Mouse (Mus musculus) liver, embryonic 13.5 days (tissue): ENCODE measurements around the gene Lmcd1. TPM values are rescaled to one million over a fixed set of nuclear protein-coding genes. Genes with fewer than 3 reads are reported as not detected.

ENCODE experiments used
- ATAC-seq: fragments of 200-750 bp; cut with Nextera tagmentation; 2 replicates; pipeline ENCODE4 v1.8.0; 2017; ENCODE audit warnings: low read depth, mild to moderate bottlenecking, moderate number of reproducible peaks, moderate library complexity
- DNase-seq: peaks from one replicate; pipeline ENCODE4 v3.0.0; 2022
- H3K27ac ChIP-seq: fragments of 300-500 bp; sonication (generic); 2 replicates; pipeline ENCODE4 v1.5.1; 2015; ENCODE audit warnings: moderate library complexity, mild to moderate bottlenecking, inconsistent platforms
- H3K27me3 ChIP-seq: fragments of 300-500 bp; sonication (generic); 2 replicates; pipeline ENCODE4 v1.6.1; 2015; ENCODE audit warnings: mild to moderate bottlenecking, inconsistent platforms
- H3K36me3 ChIP-seq: fragments of 300-500 bp; sonication (generic); 2 replicates; pipeline ENCODE4 v1.6.1; 2015; ENCODE audit warnings: mild to moderate bottlenecking, inconsistent platforms
- H3K4me1 ChIP-seq: fragments of 300-500 bp; sonication (generic); replicated peaks from 2 replicates; pipeline ENCODE4 v1.6.1; 2015; ENCODE audit warnings: inconsistent platforms
- H3K4me2 ChIP-seq: fragments of 300-500 bp; sonication (generic); 2 replicates; pipeline ENCODE4 v1.6.1; 2015; ENCODE audit warnings: inconsistent platforms, mild to moderate bottlenecking, moderate library complexity
- H3K4me3 ChIP-seq: fragments of 300-500 bp; sonication (generic); replicated peaks from 2 replicates; pipeline ENCODE4 v1.5.1; 2015; ENCODE audit warnings: mild to moderate bottlenecking, inconsistent platforms
- H3K9ac ChIP-seq: fragments of 300-500 bp; sonication (generic); 2 replicates; pipeline ENCODE4 v1.6.1; 2015; ENCODE audit warnings: mild to moderate bottlenecking, inconsistent platforms
- H3K9me3 ChIP-seq: fragments of 300-500 bp; sonication (generic); replicated peaks from 2 replicates; pipeline ENCODE4 v1.6.1; 2016; ENCODE audit warnings: inconsistent platforms
- WGBS: fragments of 180-500 bp; shearing (Covaris S2); methylation state at CpG from one replicate; pipeline ENCODE4 v1.1.7; 2015; ENCODE audit not compliant: insufficient replicate concordance; 5-methylcytosine and 5-hydroxymethylcytosine counted together
- polyA plus RNA-seq: library from polyadenylated mRNA; unstranded; fragments of >200 nt; fragmentation: Nextera tagmentation; extraction: Ambion mirVana; gene quantifications from 2 replicates; pipeline ENCODE4 v1.2.1, GENCODE M21; 2015

The Lmcd1 gene
- polyA plus RNA-seq, 1 experiment from 2014 or later, result 1.6 TPM

GRCm38 (mm10) chr6:112288271-112288670 is 14.7 kb downstream of the Lmcd1 start:
- Histone ChIP-seq H3K4me3 (no peak overlapping the region), H3K4me2 (no peak overlapping the region), H3K27ac (no peak overlapping the region), H3K4me1 (no peaks in the 10 kb centered on the region), H3K27me3 (no peaks in the 10 kb centered on the region), H3K36me3 (no peaks in the 10 kb centered on the region), H3K9ac (no peak overlapping the region), H3K9me3 (no peaks in the 10 kb centered on the region)
- ATAC-seq, result no peak
- DNase-seq, result no peak
- 64% methylated on average over 3 of the region's 3 CpGs for WGBS

GRCm38 (mm10) chr6:112291146-112291545 is 17.6 kb downstream of the Lmcd1 start:
- DNase-seq (no peak), ATAC-seq (no peak)
- H3K27me3 ChIP-seq, result no peaks in the 10 kb centered on the region
- H3K4me1 ChIP-seq, result no peaks in the 10 kb centered on the region
- H3K9ac ChIP-seq, result no peak overlapping the region
- no peak overlapping the region for H3K4me2 ChIP-seq
- H3K9me3 ChIP-seq, result no peaks in the 10 kb centered on the region
- 53% methylated on average over 4 of the region's 4 CpGs for WGBS
- H3K36me3 ChIP-seq, result no peaks in the 10 kb centered on the region
- H3K4me3 ChIP-seq, result no peak overlapping the region
- H3K27ac ChIP-seq, result no peak overlapping the region

GRCm38 (mm10) chr6:112293320-112293719 is 19.8 kb downstream of the Lmcd1 start:
- H3K9me3 ChIP-seq, result no peaks in the 10 kb centered on the region
- no peak overlapping the region for H3K9ac ChIP-seq
- no peaks in the 10 kb centered on the region for H3K36me3 ChIP-seq
- no peak overlapping the region for H3K4me3 ChIP-seq
- no peak overlapping the region for H3K27ac ChIP-seq
- H3K4me1 ChIP-seq, result no peaks in the 10 kb centered on the region
- 38% methylated on average over 5 of the region's 5 CpGs for WGBS
- no peaks in the 10 kb centered on the region for H3K27me3 ChIP-seq
- no peak overlapping the region for H3K4me2 ChIP-seq
- DNase-seq (no peak), ATAC-seq (no peak)

GRCm38 (mm10) chr6:112295269-112295668 is 21.7 kb downstream of the Lmcd1 start:
- no peak overlapping the region for H3K4me2 ChIP-seq
- H3K4me3 ChIP-seq, result no peak overlapping the region
- H3K36me3 ChIP-seq, result no peaks in the 10 kb centered on the region
- 32% methylated on average over 3 of the region's 3 CpGs for WGBS
- ATAC-seq, result no peak
- H3K27me3 ChIP-seq, result no peaks in the 10 kb centered on the region
- H3K9me3 ChIP-seq, result no peaks in the 10 kb centered on the region
- H3K4me1 ChIP-seq, result no peaks in the 10 kb centered on the region
- H3K27ac ChIP-seq, result no peak overlapping the region
- H3K9ac ChIP-seq, result no peak overlapping the region
- DNase-seq, result no peak

GRCm38 (mm10) chr6:112300146-112300545 is 26.6 kb downstream of the Lmcd1 start:
- no peak overlapping the region for H3K27ac ChIP-seq
- H3K4me3 ChIP-seq, result no peak overlapping the region
- ATAC-seq (no peak), DNase-seq (no peak)
- H3K4me1 ChIP-seq, result peaks cover 3% of the 10 kb centered on the region
- no peaks in the 10 kb centered on the region for H3K36me3 ChIP-seq
- no peaks in the 10 kb centered on the region for H3K9me3 ChIP-seq
- no peaks in the 10 kb centered on the region for H3K27me3 ChIP-seq
- 69% methylated on average over 7 of the region's 7 CpGs for WGBS
- no peak overlapping the region for H3K4me2 ChIP-seq
- no peak overlapping the region for H3K9ac ChIP-seq

GRCm38 (mm10) chr6:112300633-112301032 is 27.1 kb downstream of the Lmcd1 start:
- no peak for ATAC-seq
- DNase-seq, result no peak
- Histone ChIP-seq H3K27ac (no peak overlapping the region), H3K27me3 (no peaks in the 10 kb centered on the region), H3K4me3 (no peak overlapping the region), H3K4me2 (no peak overlapping the region), H3K4me1 (peaks cover 3% of the 10 kb centered on the region), H3K9me3 (no peaks in the 10 kb centered on the region), H3K9ac (no peak overlapping the region), H3K36me3 (no peaks in the 10 kb centered on the region)
- 86% methylated on average over 1 of the region's 1 CpGs for WGBS

- peak; percentile 12 for DNase-seq
- H3K27me3 ChIP-seq, result no peaks in the 10 kb centered on the region
- H3K9ac ChIP-seq, result no peak overlapping the region
- peak; percentile 84 for ATAC-seq
- no peak overlapping the region for H3K4me3 ChIP-seq
- WGBS, result 42% methylated on average over 7 of the region's 7 CpGs
- no peaks in the 10 kb centered on the region for H3K36me3 ChIP-seq
- no peaks in the 10 kb centered on the region for H3K9me3 ChIP-seq
- H3K4me1 ChIP-seq, result peaks cover 3% of the 10 kb centered on the region
- H3K4me2 ChIP-seq, result no peak overlapping the region
- H3K27ac ChIP-seq, result peak overlapping the region; percentile 66
Measured at GRCm38 (mm10) chr6:112302248-112302647, 28.7 kb downstream of the Lmcd1 start.

- H3K4me3 ChIP-seq, result no peak overlapping the region
- H3K4me1 ChIP-seq, result peaks cover 3% of the 10 kb centered on the region
- H3K9me3 ChIP-seq, result no peaks in the 10 kb centered on the region
- no peaks in the 10 kb centered on the region for H3K36me3 ChIP-seq
- WGBS, result 55% methylated on average over 9 of the region's 9 CpGs
- no peak overlapping the region for H3K9ac ChIP-seq
- H3K27me3 ChIP-seq, result no peaks in the 10 kb centered on the region
- peak overlapping the region; percentile 66 for H3K27ac ChIP-seq
- no peak overlapping the region for H3K4me2 ChIP-seq
- ATAC-seq (peak; percentile 83), DNase-seq (peak; percentile 10)
Measured at GRCm38 (mm10) chr6:112302814-112303383, 29.3 kb downstream of the Lmcd1 start.

- H3K27ac ChIP-seq, result no peak overlapping the region
- no peak for DNase-seq
- no peak overlapping the region for H3K9ac ChIP-seq
- no peak overlapping the region for H3K4me3 ChIP-seq
- no peaks in the 10 kb centered on the region for H3K9me3 ChIP-seq
- WGBS, result 49% methylated on average over 8 of the region's 8 CpGs
- H3K4me1 ChIP-seq, result peaks cover 3% of the 10 kb centered on the region
- H3K36me3 ChIP-seq, result no peaks in the 10 kb centered on the region
- H3K4me2 ChIP-seq, result no peak overlapping the region
- ATAC-seq, result no peak
- no peaks in the 10 kb centered on the region for H3K27me3 ChIP-seq
Measured at GRCm38 (mm10) chr6:112304751-112305150, 31.2 kb downstream of the Lmcd1 start.

GRCm38 (mm10) chr6:112309330-112309938 is 35.9 kb downstream of the Lmcd1 start:
- Histone ChIP-seq H3K36me3 (no peaks in the 10 kb centered on the region), H3K4me1 (no peaks in the 10 kb centered on the region), H3K27ac (no peak overlapping the region), H3K27me3 (no peaks in the 10 kb centered on the region), H3K4me3 (no peak overlapping the region), H3K9me3 (no peaks in the 10 kb centered on the region), H3K4me2 (no peak overlapping the region), H3K9ac (no peak overlapping the region)
- ATAC-seq (no peak), DNase-seq (no peak)
- WGBS, result 53% methylated on average over 6 of the region's 6 CpGs

- Histone ChIP-seq H3K36me3 (no peaks in the 10 kb centered on the region), H3K4me1 (no peaks in the 10 kb centered on the region), H3K9ac (no peak overlapping the region), H3K4me2 (no peak overlapping the region), H3K27me3 (no peaks in the 10 kb centered on the region), H3K9me3 (no peaks in the 10 kb centered on the region), H3K4me3 (no peak overlapping the region), H3K27ac (no peak overlapping the region)
- no peak for ATAC-seq
- 49% methylated on average over 4 of the region's 4 CpGs for WGBS
- no peak for DNase-seq
Measured at GRCm38 (mm10) chr6:112311385-112311784, 37.8 kb downstream of the Lmcd1 start.

- H3K9me3 ChIP-seq, result no peaks in the 10 kb centered on the region
- H3K4me1 ChIP-seq, result no peaks in the 10 kb centered on the region
- no peak overlapping the region for H3K4me3 ChIP-seq
- no peaks in the 10 kb centered on the region for H3K36me3 ChIP-seq
- no peak for ATAC-seq
- H3K4me2 ChIP-seq, result no peak overlapping the region
- DNase-seq, result no peak
- no peak overlapping the region for H3K27ac ChIP-seq
- H3K27me3 ChIP-seq, result no peaks in the 10 kb centered on the region
- 58% methylated on average over 4 of the region's 4 CpGs for WGBS
- no peak overlapping the region for H3K9ac ChIP-seq
Measured at GRCm38 (mm10) chr6:112319449-112319848, 45.9 kb downstream of the Lmcd1 start.
